Mouse (Mus musculus): Measurements from ENCODE around the gene Ssr2. TPM values are rescaled to one million over a fixed set of nuclear protein-coding genes. Genes with fewer than 3 reads are reported as not detected.
A peak's percentile ranks its signal among the peaks of the same experiment; 100 is the strongest.

Gene Ssr2
- polyA plus RNA-seq, 1 experiment from 2014 or later: 307 TPM

DNA sequence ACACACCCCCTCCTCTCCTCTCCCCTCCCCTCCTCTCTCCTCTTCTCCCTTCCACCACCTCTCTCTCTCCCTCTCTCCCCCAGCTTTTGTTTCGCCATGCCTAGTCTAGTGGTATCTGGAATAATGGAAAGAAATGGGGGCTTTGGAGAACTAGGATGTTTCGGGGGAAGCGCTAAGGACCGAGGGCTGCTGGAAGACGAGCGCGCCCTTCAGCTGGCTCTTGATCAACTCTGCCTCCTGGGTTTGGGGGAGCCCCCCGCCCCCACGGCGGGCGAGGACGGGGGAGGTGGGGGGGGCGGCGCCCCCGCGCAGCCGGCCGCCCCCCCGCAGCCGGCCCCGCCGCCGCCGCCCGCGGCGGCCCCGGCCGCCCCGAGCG is 43.4 kb upstream of the Ssr2 start, which contains the start of gene Mex3a:
Gene Mex3a, plus strand, starts transcription at position 97 of the 376 bp plus-strand sequence.
- H3K27me3 ChIP-seq (ENCODE audit: control insufficient read depth, insufficient read depth, low read length): no peaks in the 10 kb centered on the region
- WGBS: under 1% methylated on average over 30 of the region's 31 CpGs
- no peak for ATAC-seq (ENCODE audit: insufficient read depth, low FRiP score)

DNA sequence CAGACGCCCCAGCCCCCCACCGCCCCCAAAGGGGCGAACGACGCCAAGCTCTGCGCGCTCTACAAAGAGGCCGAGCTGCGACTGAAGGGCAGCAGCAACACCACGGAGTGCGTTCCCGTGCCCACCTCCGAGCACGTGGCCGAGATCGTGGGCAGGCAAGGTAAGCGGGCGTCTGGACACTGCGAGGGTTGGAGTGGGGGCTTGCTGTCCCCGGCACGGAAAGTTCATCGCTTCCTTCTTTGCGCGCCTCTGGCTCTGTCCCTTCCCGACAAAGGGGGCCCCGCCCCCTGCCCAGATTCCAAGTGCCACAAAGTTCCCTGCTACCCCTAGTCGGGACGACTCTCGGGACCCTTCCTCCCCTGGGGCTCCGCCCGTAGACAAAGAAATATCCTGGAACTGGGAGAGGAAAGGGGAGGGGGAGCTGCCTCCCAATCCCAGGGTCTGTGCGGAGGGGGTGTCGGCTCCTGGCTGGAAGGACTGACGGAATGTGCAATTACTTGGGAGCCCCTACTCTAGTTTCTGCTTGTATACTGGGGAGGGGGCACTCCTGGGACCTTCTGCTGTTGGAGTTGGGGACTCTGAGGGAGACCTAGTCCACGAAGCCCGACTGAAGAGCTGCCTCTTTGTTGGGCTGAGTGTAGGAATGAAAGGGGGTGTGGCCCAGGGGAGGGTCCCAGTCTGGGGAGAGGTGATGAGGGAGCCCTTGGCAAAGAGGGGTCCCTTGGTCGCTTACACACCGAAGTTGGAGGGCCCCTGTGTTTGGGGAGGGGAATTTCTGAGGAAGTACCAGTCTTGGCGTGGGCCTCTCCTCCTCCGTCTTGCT is 42.8 kb upstream of the Ssr2 start:
- peak overlapping the region; percentile 79 for H3K4me2 ChIP-seq (ENCODE audit: low read depth, low read length)
- H3K27me3 ChIP-seq (ENCODE audit: control insufficient read depth, insufficient read depth, low read length): no peaks in the 10 kb centered on the region
- ATAC-seq (ENCODE audit: insufficient read depth, low FRiP score): peak; percentile 6; the same call in 1 of the 2 replicates
- H3K27ac ChIP-seq (ENCODE audit: low read length): peak overlapping the region; percentile 87
- WGBS: under 1% methylated on average over 40 of the region's 40 CpGs
- H3K9ac ChIP-seq (ENCODE audit: low read length): peak overlapping the region; percentile 97
- H3K36me3 ChIP-seq (ENCODE audit: control insufficient read depth, insufficient read depth, low read length): peaks cover 9% of the 10 kb centered on the region; the same call in 1 of the 2 replicates
- H3K9me3 ChIP-seq (replicated peaks; ENCODE audit: control insufficient read depth, low read length): no peaks in the 10 kb centered on the region
- peak overlapping the region; percentile 67 for H3K4me3 ChIP-seq (replicated peaks; ENCODE audit: low read length)
- peaks cover 62% of the 10 kb centered on the region for H3K4me1 ChIP-seq (ENCODE audit: control insufficient read depth, insufficient read depth, low read length)

More for the DNA sequence above, 43.4 kb upstream of the Ssr2 start, which contains the start of gene Mex3a:
- H3K4me3 ChIP-seq (replicated peaks; ENCODE audit: low read length): peak within 1 kb of the TSS; percentile 67
- peaks cover 64% of the 10 kb centered on the region for H3K4me1 ChIP-seq (ENCODE audit: control insufficient read depth, insufficient read depth, low read length)
- H3K9me3 ChIP-seq (replicated peaks; ENCODE audit: control insufficient read depth, low read length): no peaks in the 10 kb centered on the region
- peaks cover 9% of the 10 kb centered on the region; the same call in 1 of the 2 replicates for H3K36me3 ChIP-seq (ENCODE audit: control insufficient read depth, insufficient read depth, low read length)
- peak within 1 kb of the TSS; percentile 87 for H3K27ac ChIP-seq (ENCODE audit: low read length)
- H3K9ac ChIP-seq (ENCODE audit: low read length): peak within 1 kb of the TSS; percentile 97
- H3K4me2 ChIP-seq (ENCODE audit: low read depth, low read length): peak within 1 kb of the TSS; percentile 79

DNA sequence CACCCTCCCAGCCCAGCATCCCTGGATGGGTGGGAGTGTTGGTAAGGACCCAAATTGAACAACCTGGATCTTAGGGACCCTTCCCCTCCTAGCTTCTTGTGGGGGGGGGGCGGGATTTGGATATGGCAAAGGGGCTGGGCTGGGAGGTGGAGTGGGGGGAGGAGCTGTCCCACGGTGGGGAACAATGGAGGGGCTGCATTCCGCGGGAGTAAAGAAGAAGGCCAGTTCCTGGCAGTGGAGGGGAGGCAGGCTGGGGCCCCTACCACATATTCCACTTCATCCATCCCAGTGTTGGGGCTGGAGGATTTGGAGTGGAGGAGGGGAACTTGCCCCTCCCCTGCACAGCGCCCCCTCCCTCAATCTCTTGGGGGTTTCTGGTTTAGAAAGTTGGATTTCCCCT is 42.0 kb upstream of the Ssr2 start:
- Histone ChIP-seq H3K4me3 (replicated peaks; ENCODE audit: low read length) (peak overlapping the region; percentile 67), H3K4me2 (ENCODE audit: low read depth, low read length) (peak overlapping the region; percentile 79), H3K27ac (ENCODE audit: low read length) (peak overlapping the region; percentile 87), H3K36me3 (ENCODE audit: control insufficient read depth, insufficient read depth, low read length) (peaks cover 12% of the 10 kb centered on the region), H3K9ac (ENCODE audit: low read length) (peak overlapping the region; percentile 97), H3K27me3 (ENCODE audit: control insufficient read depth, insufficient read depth, low read length) (no peaks in the 10 kb centered on the region), H3K4me1 (ENCODE audit: control insufficient read depth, insufficient read depth, low read length) (peaks cover 62% of the 10 kb centered on the region), H3K9me3 (replicated peaks; ENCODE audit: control insufficient read depth, low read length) (no peaks in the 10 kb centered on the region)
- no peak for ATAC-seq (ENCODE audit: insufficient read depth, low FRiP score)
- 1% methylated on average over 5 of the region's 5 CpGs for WGBS

GRCm38 (mm10) chr3:88535005-88535404 is 40.7 kb upstream of the Ssr2 start:
- Histone ChIP-seq H3K4me2 (ENCODE audit: low read depth, low read length) (peak overlapping the region; percentile 79), H3K4me3 (replicated peaks; ENCODE audit: low read length) (peak overlapping the region; percentile 67; the same call in 1 of the 2 replicates), H3K9ac (ENCODE audit: low read length) (peak overlapping the region; percentile 66), H3K4me1 (ENCODE audit: control insufficient read depth, insufficient read depth, low read length) (peaks cover 56% of the 10 kb centered on the region), H3K9me3 (replicated peaks; ENCODE audit: control insufficient read depth, low read length) (no peaks in the 10 kb centered on the region), H3K27ac (ENCODE audit: low read length) (no peak overlapping the region), H3K27me3 (ENCODE audit: control insufficient read depth, insufficient read depth, low read length) (no peaks in the 10 kb centered on the region), H3K36me3 (ENCODE audit: control insufficient read depth, insufficient read depth, low read length) (peaks cover 12% of the 10 kb centered on the region)
- ATAC-seq (ENCODE audit: insufficient read depth, low FRiP score): no peak
- 25% methylated on average over 3 of the region's 3 CpGs for WGBS

- Histone ChIP-seq H3K4me1 (ENCODE audit: control insufficient read depth, insufficient read depth, low read length) (peaks cover 51% of the 10 kb centered on the region), H3K27me3 (ENCODE audit: control insufficient read depth, insufficient read depth, low read length) (no peaks in the 10 kb centered on the region), H3K27ac (ENCODE audit: low read length) (no peak overlapping the region), H3K9me3 (replicated peaks; ENCODE audit: control insufficient read depth, low read length) (no peaks in the 10 kb centered on the region), H3K4me3 (replicated peaks; ENCODE audit: low read length) (no peak overlapping the region), H3K36me3 (ENCODE audit: control insufficient read depth, insufficient read depth, low read length) (peaks cover 12% of the 10 kb centered on the region), H3K4me2 (ENCODE audit: low read depth, low read length) (peak overlapping the region; percentile 79), H3K9ac (ENCODE audit: low read length) (peak overlapping the region; percentile 66)
- 57% methylated on average over 4 of the region's 4 CpGs for WGBS
- ATAC-seq (ENCODE audit: insufficient read depth, low FRiP score): no peak
Observed at GRCm38 (mm10) chr3:88535527-88535926, 40.1 kb upstream of the Ssr2 start.

GRCm38 (mm10) chr3:88536103-88536930 is 39.4 kb upstream of the Ssr2 start:
- H3K9ac ChIP-seq (ENCODE audit: low read length): peak overlapping the region; percentile 66
- peak; percentile 37 for ATAC-seq (ENCODE audit: insufficient read depth, low FRiP score)
- H3K4me2 ChIP-seq (ENCODE audit: low read depth, low read length): peak overlapping the region; percentile 79
- 7% methylated on average over 64 of the region's 64 CpGs for WGBS
- no peaks in the 10 kb centered on the region for H3K9me3 ChIP-seq (replicated peaks; ENCODE audit: control insufficient read depth, low read length)
- no peaks in the 10 kb centered on the region for H3K27me3 ChIP-seq (ENCODE audit: control insufficient read depth, insufficient read depth, low read length)
- H3K27ac ChIP-seq (ENCODE audit: low read length): peak overlapping the region; percentile 57; the same call in 1 of the 2 replicates
- H3K36me3 ChIP-seq (ENCODE audit: control insufficient read depth, insufficient read depth, low read length): peaks cover 12% of the 10 kb centered on the region
- H3K4me1 ChIP-seq (ENCODE audit: control insufficient read depth, insufficient read depth, low read length): peaks cover 50% of the 10 kb centered on the region
- H3K4me3 ChIP-seq (replicated peaks; ENCODE audit: low read length): peak overlapping the region; percentile 41

DNA sequence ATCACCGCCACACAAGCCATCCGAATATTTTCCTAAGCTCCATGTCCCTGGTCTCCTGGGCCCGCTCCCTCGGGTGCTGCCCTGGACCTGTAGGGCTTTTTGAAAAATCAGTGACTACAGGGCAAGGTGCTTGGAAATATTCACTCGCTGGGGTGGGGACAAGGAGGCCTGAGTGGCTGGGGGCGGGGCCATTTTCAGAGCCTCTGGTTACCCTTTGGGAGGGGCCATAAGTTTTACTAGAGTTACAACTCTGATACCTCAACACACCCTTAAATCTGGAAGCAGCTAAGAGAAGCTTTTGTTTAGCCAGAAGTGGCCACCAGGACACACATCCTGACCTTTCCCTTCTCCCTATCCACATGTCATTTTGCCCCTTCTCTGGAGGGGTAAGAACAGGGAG is 38.5 kb upstream of the Ssr2 start:
- Histone ChIP-seq H3K27me3 (ENCODE audit: control insufficient read depth, insufficient read depth, low read length) (no peaks in the 10 kb centered on the region), H3K9me3 (replicated peaks; ENCODE audit: control insufficient read depth, low read length) (no peaks in the 10 kb centered on the region), H3K9ac (ENCODE audit: low read length) (peak overlapping the region; percentile 66), H3K4me1 (ENCODE audit: control insufficient read depth, insufficient read depth, low read length) (peaks cover 50% of the 10 kb centered on the region), H3K4me3 (replicated peaks; ENCODE audit: low read length) (peak overlapping the region; percentile 41; the same call in 1 of the 2 replicates), H3K36me3 (ENCODE audit: control insufficient read depth, insufficient read depth, low read length) (peaks cover 12% of the 10 kb centered on the region), H3K4me2 (ENCODE audit: low read depth, low read length) (peak overlapping the region; percentile 79), H3K27ac (ENCODE audit: low read length) (peak overlapping the region; percentile 57; the same call in 1 of the 2 replicates)
- ATAC-seq (ENCODE audit: insufficient read depth, low FRiP score): no peak
- WGBS: 74% methylated on average over 6 of the region's 6 CpGs

- 58% methylated on average over 9 of the region's 9 CpGs for WGBS
- no peak for ATAC-seq (ENCODE audit: insufficient read depth, low FRiP score)
Observed at GRCm38 (mm10) chr3:88538271-88539145, 37.2 kb upstream of the Ssr2 start.

More at GRCm38 (mm10) chr3:88538271-88539145, 37.2 kb upstream of the Ssr2 start:
- Histone ChIP-seq H3K4me2 (ENCODE audit: low read depth, low read length) (no peak overlapping the region), H3K27me3 (ENCODE audit: control insufficient read depth, insufficient read depth, low read length) (no peaks in the 10 kb centered on the region), H3K27ac (ENCODE audit: low read length) (no peak overlapping the region), H3K4me1 (ENCODE audit: control insufficient read depth, insufficient read depth, low read length) (peaks cover 52% of the 10 kb centered on the region), H3K9me3 (replicated peaks; ENCODE audit: control insufficient read depth, low read length) (no peaks in the 10 kb centered on the region), H3K4me3 (replicated peaks; ENCODE audit: low read length) (no peak overlapping the region), H3K9ac (ENCODE audit: low read length) (no peak overlapping the region), H3K36me3 (ENCODE audit: control insufficient read depth, insufficient read depth, low read length) (peaks cover 12% of the 10 kb centered on the region)
